Mouse (Mus musculus) right cerebral cortex, adult 18-20 months (tissue): ENCODE measurements around the gene Znhit2.
A peak's percentile ranks its signal among the peaks of the same experiment; 100 is the strongest.
"Not testable (repeated sequence)": the region's sequence is repeated elsewhere in the genome, so short reads cannot be mapped to it uniquely, and the experiment has no call there.

Experiments used
- DNase-seq: peaks from one replicate; pipeline ENCODE4 v3.0.0; 2022; ENCODE audit warnings: mixed read lengths

The Znhit2 gene

DNA sequence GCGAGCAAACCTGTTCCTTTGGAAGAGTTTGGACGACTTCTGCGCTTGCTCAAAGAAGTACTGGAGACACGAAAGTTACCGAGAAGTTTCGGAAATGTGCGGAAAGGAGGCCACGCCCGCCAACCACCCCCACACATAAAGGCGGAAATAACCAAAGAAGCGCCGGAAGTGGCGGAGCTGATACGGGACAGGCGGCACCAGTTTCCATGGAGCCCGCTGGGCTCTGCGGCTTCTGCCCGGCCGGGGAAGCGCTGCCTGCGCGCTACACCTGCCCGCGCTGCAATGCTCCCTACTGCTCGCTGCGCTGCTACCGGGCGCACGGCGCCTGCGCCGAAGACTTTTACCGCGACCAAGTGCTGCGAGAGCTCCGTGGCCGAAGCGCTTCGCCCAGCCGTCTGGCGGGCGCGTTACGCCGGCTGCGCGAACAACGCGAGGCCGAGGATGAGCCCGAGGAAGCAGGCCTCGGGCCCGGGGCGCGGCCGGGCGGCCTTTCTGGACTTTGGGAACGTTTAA lies at the start of gene Znhit2:
Gene Znhit2, plus strand, starts transcription at position 172 of the 513 bp plus-strand sequence.
- peak; percentile 96 for DNase-seq

DNA sequence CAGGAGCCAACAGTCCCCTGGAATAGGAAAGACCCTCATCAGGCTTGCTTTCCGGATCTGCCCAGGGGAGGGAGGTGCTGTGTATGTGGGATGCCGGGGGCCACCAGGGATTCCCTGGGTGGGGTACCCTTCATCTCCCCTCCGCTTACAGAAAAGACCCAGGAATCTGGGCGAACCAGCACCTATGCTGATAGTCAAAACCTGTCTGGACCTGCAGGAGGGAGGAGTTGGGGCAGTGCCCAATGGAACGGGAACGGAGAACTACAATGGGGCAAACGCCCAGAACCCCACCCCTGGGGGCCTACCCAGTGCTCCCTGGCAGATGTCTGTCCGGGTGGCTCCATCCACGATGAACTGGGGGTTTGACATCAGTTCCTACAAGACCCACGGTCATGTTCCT lies 47.3 kb upstream of the Znhit2 start:
- DNase-seq, result no peak

- peak; percentile 4 for DNase-seq
These were observed 45.9 kb upstream of the Znhit2 start for GRCm38 (mm10) chr19:6014991-6015510.

DNA sequence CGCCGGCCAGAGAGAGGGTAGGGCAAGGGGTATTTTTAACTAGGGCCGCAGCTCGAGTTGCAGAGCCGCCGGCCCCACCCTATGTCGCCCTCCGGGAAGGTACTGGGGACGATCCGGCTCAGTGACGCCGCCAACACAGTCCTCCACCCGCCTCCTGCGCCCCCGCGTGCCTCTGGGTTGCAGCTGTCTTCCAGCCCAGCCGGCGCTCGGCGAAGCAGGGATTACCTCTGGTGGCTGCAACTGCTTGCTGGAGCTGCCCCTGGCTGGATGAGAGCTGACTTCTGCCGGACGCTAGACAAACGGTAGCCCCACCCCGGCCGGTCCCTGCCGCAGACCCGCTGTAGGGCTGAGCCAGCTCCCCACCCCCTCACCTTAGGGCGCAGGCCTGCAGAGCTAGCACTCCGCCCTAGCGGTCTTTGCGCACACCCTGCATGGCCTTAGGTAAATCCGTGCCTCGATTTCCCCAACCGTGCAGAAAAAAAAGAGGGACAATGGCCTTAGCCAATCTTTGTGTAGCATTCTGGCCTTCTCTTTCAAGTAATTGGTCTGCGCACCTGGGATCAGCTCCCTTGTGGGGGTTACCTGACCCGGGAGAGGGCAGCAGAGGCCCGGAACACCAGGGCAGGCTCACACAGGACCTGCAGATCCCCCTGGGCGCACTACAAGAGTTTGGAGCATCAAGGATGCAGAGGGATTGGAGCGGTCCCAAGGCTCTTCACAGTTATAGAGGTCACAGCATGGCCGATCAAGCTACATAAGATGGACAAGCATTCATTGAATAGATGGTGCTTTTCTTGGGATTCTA lies 45.3 kb upstream of the Znhit2 start, which contains the start of gene Capn1:
Gene Capn1, minus strand, starts transcription at position 387 of the 805 bp plus-strand sequence.
- DNase-seq, result peak; percentile 80

- DNase-seq, result no peak
These were observed 44.5 kb upstream of the Znhit2 start for GRCm38 (mm10) chr19:6016532-6016931.

DNA sequence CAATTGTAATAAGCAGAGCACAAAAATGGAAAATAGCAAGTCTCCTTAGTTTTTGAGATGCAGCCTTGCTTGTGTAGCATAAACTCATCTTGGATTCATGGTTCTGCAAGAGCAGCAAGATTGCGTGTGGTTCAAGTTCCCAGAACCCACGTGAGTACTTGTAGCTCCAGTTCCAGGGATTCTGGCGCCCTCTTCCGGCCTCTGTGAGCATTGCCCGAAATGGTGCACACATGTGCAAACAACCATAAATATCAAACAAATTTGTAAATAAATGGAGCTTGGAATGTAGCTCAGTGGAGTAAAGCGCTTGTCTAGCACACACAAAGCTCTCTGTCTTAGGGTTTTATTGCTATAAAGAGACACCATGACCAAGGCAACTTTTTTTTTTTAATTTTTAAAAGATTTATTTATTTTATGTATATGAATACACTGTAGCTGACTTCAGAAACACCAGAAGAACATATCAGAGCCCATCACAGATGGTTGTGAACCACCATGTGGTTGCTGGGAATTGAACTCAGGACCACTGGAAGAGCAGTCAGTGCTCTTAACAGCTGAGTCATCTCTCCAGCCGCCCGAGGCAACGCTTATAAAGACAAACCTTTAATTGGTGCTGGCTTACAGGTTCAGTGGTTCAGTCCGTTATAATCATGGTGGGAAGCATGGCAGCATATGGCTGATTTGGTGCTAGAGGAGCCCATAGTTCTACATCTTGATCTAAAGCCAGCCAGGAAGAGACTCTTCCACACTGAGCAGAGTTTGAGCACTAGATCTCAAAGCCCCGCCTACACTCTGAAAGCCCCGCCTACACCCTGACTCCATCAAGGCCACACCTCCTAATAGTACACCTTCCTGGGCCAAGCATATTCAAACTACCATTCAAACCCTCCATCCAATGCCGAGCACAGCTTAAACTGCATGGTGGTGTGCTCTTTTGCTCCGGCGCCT lies 42.6 kb upstream of the Znhit2 start:
- DNase-seq, result peak; percentile 84

DNA sequence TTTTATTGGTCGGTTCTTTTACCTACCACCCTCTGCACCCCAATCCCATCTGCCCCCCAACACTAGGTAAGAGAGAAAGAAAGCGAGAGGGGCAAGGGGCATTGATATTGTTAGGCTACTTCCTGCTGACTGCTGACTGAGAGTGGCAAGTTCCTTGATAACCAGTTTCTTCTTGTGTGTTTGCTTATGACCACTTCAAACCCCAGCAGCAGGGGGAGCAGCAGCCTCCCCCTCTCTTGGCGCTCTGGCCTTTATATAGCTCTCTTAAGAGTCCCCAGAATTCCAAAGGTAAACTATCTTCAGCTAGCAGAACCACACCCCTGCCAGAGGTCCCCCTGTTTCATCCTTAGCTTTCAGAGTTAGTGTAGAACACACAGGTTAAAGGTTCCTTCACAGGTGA lies 40.7 kb upstream of the Znhit2 start:
- DNase-seq, result no peak

DNA sequence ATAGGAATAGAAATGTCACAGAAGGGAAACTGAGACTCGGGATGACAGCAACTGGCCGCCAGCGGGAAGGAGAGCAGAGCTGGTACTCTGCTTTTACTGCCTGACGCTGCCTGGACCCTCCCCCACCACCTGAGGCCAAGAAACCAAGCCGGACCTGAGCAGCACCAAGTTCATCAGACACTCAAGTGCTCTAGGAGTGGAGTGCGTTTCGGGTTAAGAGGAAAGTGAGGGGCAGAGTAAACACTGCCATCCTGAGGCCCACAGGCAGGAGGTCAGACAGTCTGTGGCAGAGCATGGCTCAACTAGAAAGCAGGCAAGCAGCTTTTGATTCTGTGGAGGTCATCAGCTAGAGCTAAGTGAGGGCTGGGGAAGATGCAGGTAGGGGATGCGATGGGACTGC lies 37.9 kb upstream of the Znhit2 start:
- DNase-seq, result no peak

- no peak for DNase-seq
These were observed 37.1 kb upstream of the Znhit2 start for GRCm38 (mm10) chr19:6023930-6024329.

GRCm38 (mm10) chr19:6028991-6029390 lies 32.0 kb upstream of the Znhit2 start:
- DNase-seq, result no peak

GRCm38 (mm10) chr19:6029426-6029825 lies 31.6 kb upstream of the Znhit2 start:
- no peak for DNase-seq

GRCm38 (mm10) chr19:6030520-6031280 lies 30.3 kb upstream of the Znhit2 start:
- no peak for DNase-seq

- no peak for DNase-seq
These were observed 24.9 kb upstream of the Znhit2 start for GRCm38 (mm10) chr19:6035966-6036585.

GRCm38 (mm10) chr19:6037695-6038094 lies 23.3 kb upstream of the Znhit2 start:
- DNase-seq, result no peak

DNA sequence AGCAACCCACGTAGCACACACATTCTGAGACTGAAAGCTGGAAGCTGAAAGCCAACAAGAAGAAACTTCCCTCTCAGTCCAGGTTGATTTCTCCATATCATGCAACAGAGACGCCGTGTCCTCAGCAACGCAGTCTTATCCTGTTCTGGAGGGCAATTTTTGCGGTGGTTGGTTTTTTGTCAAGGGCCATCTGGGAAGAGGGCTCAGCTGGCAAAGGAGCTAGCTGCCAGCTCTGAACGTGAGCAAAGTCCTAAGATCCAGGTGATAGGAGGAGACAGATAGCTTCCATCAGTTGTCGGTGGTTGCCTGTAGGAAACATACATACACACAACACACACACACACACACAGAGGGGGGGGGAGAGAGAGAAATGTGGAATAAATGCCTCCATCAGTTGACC lies 22.7 kb upstream of the Znhit2 start:
- no peak for DNase-seq

DNA sequence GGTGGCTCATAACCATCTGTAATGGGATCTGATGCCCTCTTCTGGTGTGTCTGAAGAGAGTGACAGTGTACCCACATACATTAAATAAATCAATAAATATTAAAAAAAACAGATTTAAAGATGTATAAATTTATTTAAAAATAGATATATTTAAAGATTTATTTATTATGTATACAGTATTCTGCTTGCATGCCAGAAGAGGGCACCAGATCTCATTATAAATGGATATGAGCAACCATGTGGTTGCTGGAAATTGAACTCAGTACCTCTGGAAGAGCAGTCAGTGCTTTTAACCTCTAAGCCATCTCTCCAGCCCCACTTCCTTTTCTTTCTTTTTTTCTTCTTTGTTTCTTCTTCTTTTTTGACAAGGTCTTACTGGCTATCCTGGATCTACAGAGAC lies 21.0 kb upstream of the Znhit2 start:
- DNase-seq, result no peak

GRCm38 (mm10) chr19:6042293-6042692 lies 18.7 kb upstream of the Znhit2 start:
- DNase-seq, result no peak

- not testable (repeated sequence) for DNase-seq
These were observed 16.9 kb upstream of the Znhit2 start for GRCm38 (mm10) chr19:6044102-6044501.

DNA sequence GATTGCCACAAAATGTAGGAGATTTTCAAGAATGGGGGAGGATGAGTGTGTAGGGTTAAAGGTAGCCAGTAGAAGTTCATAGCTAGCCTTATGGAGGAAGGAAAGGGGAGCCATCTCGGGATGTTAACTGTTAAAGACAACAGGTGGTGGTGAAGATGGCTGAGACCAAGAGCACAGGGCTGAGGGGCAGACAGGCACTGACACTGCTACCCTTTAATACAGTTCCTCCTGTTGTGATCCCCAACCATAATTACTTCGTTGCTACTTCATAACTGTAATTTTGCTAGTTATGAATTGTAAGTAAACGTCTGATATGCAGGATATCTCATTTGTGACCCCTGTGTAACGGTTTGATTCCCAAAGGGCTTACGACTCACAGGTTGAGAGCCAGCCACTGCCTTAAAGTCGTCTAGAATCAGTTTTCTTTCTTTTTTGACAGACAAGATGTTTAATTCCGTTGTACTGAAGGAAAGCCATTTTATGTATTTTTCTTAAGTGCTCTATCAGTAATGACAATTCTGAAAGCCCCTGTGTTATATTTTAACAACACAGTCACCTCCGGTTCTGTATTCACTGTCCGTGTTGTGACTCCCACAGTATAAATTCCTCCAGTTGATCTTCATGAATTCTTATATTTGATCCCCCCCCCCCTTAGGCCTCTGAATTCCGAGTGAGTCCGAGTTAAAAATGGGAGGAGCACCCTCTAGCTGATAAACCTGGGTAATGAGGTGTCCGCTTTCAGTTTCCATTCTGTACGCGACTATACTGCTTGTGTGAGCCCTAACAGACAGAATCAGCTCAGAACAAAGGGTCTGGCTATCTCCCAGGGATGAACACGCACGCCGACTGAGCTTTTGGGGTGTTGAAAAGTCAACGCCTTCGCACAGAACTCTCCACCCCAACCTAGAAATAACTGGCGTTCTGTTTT lies 15.4 kb upstream of the Znhit2 start:
- DNase-seq, result no peak

DNA sequence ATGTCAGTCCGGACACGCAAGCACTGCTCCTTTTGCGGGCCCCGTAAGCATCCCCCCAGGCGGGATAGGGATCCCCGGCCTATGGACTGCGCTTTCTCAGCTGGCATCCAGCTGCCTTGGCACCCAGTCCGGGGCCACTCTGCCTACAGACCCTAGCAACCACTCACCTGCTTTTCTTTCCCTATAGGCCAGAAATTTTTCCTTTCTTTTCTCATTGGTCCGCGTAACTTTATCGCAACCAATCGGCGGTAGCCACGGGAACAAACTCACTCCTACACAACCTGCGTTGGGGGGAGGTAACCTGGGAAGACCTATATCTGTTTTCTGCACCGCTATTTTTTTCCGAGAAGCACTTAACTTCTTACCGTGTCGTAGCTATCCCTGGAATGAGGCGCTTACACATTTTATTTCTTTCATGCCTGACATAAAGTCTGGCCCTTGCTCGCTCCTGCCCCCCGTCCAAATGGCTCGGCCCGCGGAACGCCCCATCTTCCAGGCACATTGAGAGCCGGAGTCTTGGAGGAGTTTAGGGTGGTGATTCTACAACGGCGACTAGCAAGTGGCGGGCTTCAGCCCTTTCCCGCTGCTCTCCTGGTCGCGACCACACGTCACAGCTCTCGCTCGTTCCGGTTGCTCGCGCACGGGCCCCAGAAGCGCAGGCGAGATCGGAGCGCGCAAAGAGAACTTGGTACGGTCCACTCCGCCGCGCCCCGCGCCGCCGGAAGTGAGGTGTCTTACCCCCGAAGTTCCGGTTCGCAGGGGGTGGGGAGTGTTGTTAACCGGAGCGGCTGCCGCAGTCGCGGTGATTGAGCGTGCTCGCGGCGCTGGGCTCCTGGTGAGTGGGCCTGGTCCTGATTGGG lies 14.5 kb upstream of the Znhit2 start, which contains the start of gene Syvn1:
Gene Syvn1, plus strand, starts transcription at position 283 of the 860 bp plus-strand sequence.
- DNase-seq, result peak; percentile 95
